Comparison of ENCODE assay signal across 21 mouse cellular contexts in genomic region chr2:49423857-49424256, GRCm38 (mm10). TPM values are rescaled to one million over a fixed set of nuclear protein-coding genes. Genes with fewer than 3 reads are reported as not detected.
DNase-seq lines count a peak whose midpoint lies in the region; ATAC-seq and TF ChIP-seq lines count a peak whose summit lies in the region.
"Had no signal": no experiment of that assay in that cellular context is flagged by ENCODE, and none has a peak within 500 bp of the region (broad histone marks: within the 10 kb centered on the region; RNA-seq: fewer than 3 reads in every experiment).

No protein-coding gene starts in this region.

- no peak for TF ChIP-seq CTCF in kidney, postnatal 0 days (IDR thresholded peaks at IDR 0.05; ENCODE audit: low read depth)

- no peaks in the 10 kb centered on the region for H3K36me3 ChIP-seq in kidney, embryonic 14.5 days (ENCODE audit: control insufficient read depth, insufficient read depth, low read length)
- H3K36me3 ChIP-seq in kidney, postnatal 0 days (ENCODE audit: insufficient read depth, low read length), result no peaks in the 10 kb centered on the region
- no peaks in the 10 kb centered on the region for H3K36me3 ChIP-seq in intestine, embryonic 16.5 days (ENCODE audit: control insufficient read depth, insufficient read depth, low read length)
- H3K36me3 ChIP-seq: embryonic facial prominence, embryonic 10.5 days; heart, embryonic 15.5 days; hindbrain, embryonic 13.5 days had no signal

- no peak overlapping the region for H3K27ac ChIP-seq in kidney, embryonic 14.5 days (ENCODE audit: low read depth, low read length)
- no peak overlapping the region for H3K27ac ChIP-seq in kidney, postnatal 0 days
- H3K27ac ChIP-seq in intestine, embryonic 16.5 days (ENCODE audit: low read length), result no peak overlapping the region
- H3K27ac ChIP-seq: embryonic facial prominence, embryonic 10.5 days; forebrain, embryonic 13.5 days; heart, adult 2 months; heart, embryonic 15.5 days; hindbrain, embryonic 13.5 days had no signal

- 72% methylated on average over 2 of the region's 2 CpGs for WGBS in kidney, embryonic 14.5 days
- 67% methylated on average over 2 of the region's 2 CpGs for WGBS in kidney, postnatal 0 days
- WGBS in intestine, embryonic 16.5 days, result 67% methylated on average over 2 of the region's 2 CpGs

- no peak overlapping the region for H3K9ac ChIP-seq in kidney, embryonic 14.5 days (ENCODE audit: low read depth, low read length)
- no peak overlapping the region for H3K9ac ChIP-seq in kidney, postnatal 0 days (ENCODE audit: low read depth, low read length)
- no peak overlapping the region for H3K9ac ChIP-seq in intestine, embryonic 16.5 days (ENCODE audit: low read depth, low read length)
- H3K9ac ChIP-seq: forebrain, embryonic 13.5 days; forebrain, postnatal 0 days; heart, embryonic 15.5 days; hindbrain, embryonic 13.5 days had no signal

- H3K27me3 ChIP-seq in kidney, embryonic 14.5 days (ENCODE audit: control insufficient read depth, insufficient read depth, low read length), result no peaks in the 10 kb centered on the region
- H3K27me3 ChIP-seq in kidney, postnatal 0 days (ENCODE audit: insufficient read depth, low read length), result no peaks in the 10 kb centered on the region
- no peaks in the 10 kb centered on the region for H3K27me3 ChIP-seq in intestine, embryonic 16.5 days (replicated peaks; ENCODE audit: control insufficient read depth, insufficient read depth, low read length)
- H3K27me3 ChIP-seq: CH12.LX; forebrain, embryonic 13.5 days; heart, embryonic 15.5 days; hindbrain, embryonic 13.5 days had no signal

- H3K4me2 ChIP-seq in kidney, embryonic 14.5 days (replicated peaks; ENCODE audit: low read depth, low read length), result no peak overlapping the region
- no peak overlapping the region for H3K4me2 ChIP-seq in kidney, postnatal 0 days (ENCODE audit: low read length)
- H3K4me2 ChIP-seq in intestine, embryonic 16.5 days (ENCODE audit: low read depth, low read length), result no peak overlapping the region
- H3K4me2 ChIP-seq: forebrain, embryonic 13.5 days; heart, embryonic 11.5 days; heart, embryonic 15.5 days; hindbrain, embryonic 13.5 days had no signal

- ATAC-seq in kidney, embryonic 14.5 days (ENCODE audit: low FRiP score, low TSS enrichment), result no peak
- ATAC-seq in kidney, postnatal 0 days (replicated peaks; ENCODE audit: low FRiP score, low read depth), result peak; percentile 49; the same call in 1 of the 2 replicates
- ATAC-seq in intestine, embryonic 16.5 days, result peak; percentile 77
- ATAC-seq: forebrain, embryonic 13.5 days; forebrain, postnatal 0 days had no signal

- H3K4me3 ChIP-seq in kidney, embryonic 14.5 days (ENCODE audit: low read length), result no peak overlapping the region
- no peak overlapping the region for H3K4me3 ChIP-seq in kidney, postnatal 0 days (replicated peaks; ENCODE audit: low read depth, low read length)
- H3K4me3 ChIP-seq in intestine, embryonic 16.5 days (ENCODE audit: low read length), result no peak overlapping the region
- H3K4me3 ChIP-seq: embryonic facial prominence, embryonic 10.5 days; forebrain, embryonic 13.5 days; heart, adult 2 months; heart, embryonic 15.5 days; hindbrain, embryonic 13.5 days had no signal

- no peaks in the 10 kb centered on the region for H3K9me3 ChIP-seq in kidney, embryonic 14.5 days (ENCODE audit: control insufficient read depth, low read length)
- H3K9me3 ChIP-seq in kidney, postnatal 0 days (replicated peaks; ENCODE audit: low read length), result no peaks in the 10 kb centered on the region
- no peaks in the 10 kb centered on the region for H3K9me3 ChIP-seq in intestine, embryonic 16.5 days (ENCODE audit: control insufficient read depth, low read length)
- H3K9me3 ChIP-seq: embryonic facial prominence, embryonic 10.5 days; forebrain, embryonic 13.5 days; heart, embryonic 15.5 days; hindbrain, embryonic 13.5 days had no signal

- H3K4me1 ChIP-seq in kidney, embryonic 14.5 days (ENCODE audit: control insufficient read depth, insufficient read depth, low read length), result no peaks in the 10 kb centered on the region
- no peaks in the 10 kb centered on the region for H3K4me1 ChIP-seq in kidney, postnatal 0 days (replicated peaks; ENCODE audit: insufficient read depth, low read length)
- H3K4me1 ChIP-seq in intestine, embryonic 16.5 days (ENCODE audit: control insufficient read depth, insufficient read depth, low read length), result no peaks in the 10 kb centered on the region
- H3K4me1 ChIP-seq: forebrain, embryonic 13.5 days; heart, embryonic 15.5 days; hindbrain, embryonic 13.5 days had no signal

- DNase-seq in kidney, adult 11 months, result peak; percentile 13
- DNase-seq in kidney, postnatal 0 days (ENCODE audit: low spot score), result no peak
- DNase-seq in kidney, adult 18-20 months, result no peak
- no peak for DNase-seq in left cerebral cortex, adult 8-10 months (ENCODE audit: low spot score in 2 of 2)
- DNase-seq in retina, postnatal 1 day, result no peak
- DNase-seq: adrenal gland, adult 8-10 months; adrenal gland, postnatal 36 days; cerebellum, adult 2 months; cerebellum, postnatal 25 days; forebrain, postnatal 0 days; gastrocnemius, postnatal 14 days; heart, adult 2 months; heart, postnatal 14 days had no signal

RNA-seq across cellular contexts. Expression of gene Epc2, which starts 27.4 kb away (rescaled TPM):
- polyA plus RNA-seq in kidney, embryonic 14.5 days (2014; fragmentation: Nextera tagmentation; extraction: Ambion mirVana), result 9.0 and 12.8 TPM in 2 replicates
- 5.8 and 6.7 TPM in 2 replicates for polyA plus RNA-seq in kidney, postnatal 0 days (2015; fragmentation: Nextera tagmentation; extraction: Ambion mirVana)
- polyA plus RNA-seq in intestine, embryonic 16.5 days (2015; fragmentation: Nextera tagmentation; extraction: Ambion mirVana), result 3.8 and 4.0 TPM in 2 replicates
- 10 to 100 TPM; 48.0 to 60.4 (median 57.8) TPM for total RNA-seq in left cerebral cortex, adult 8-10 months (2022)
